Mouse (Mus musculus) forebrain, postnatal 0 days (tissue): ENCODE measurements around the gene Fermt2. TPM values are rescaled to one million over a fixed set of nuclear protein-coding genes. Genes with fewer than 3 reads are reported as not detected.
"Not testable (repeated sequence)": the region's sequence is repeated elsewhere in the genome, so short reads cannot be mapped to it uniquely, and the experiment has no call there.

Source experiments
- ATAC-seq: fragments of 200-750 bp; cut with Nextera tagmentation; 2 replicates; pipeline ENCODE4 v1.8.0; 2017; ENCODE audit warnings: mild to moderate bottlenecking, moderate library complexity
- DNase-seq: peaks from one replicate; pipeline ENCODE4 v3.0.0-alpha.2; 2015
- H3K27ac ChIP-seq: fragments of 300-500 bp; sonication (generic); 2 replicates; pipeline ENCODE4 v1.5.1; 2014; ENCODE audit warnings: low read depth, mild to moderate bottlenecking, antibody characterized with exemption, low read length, moderate library complexity, mixed read lengths
- H3K27me3 ChIP-seq: fragments of 300-500 bp; sonication (generic); 2 replicates; pipeline ENCODE4 v1.6.1; 2014; ENCODE audit warnings: mild to moderate bottlenecking, low read length, mixed read lengths; ENCODE audit not compliant: insufficient read depth
- H3K36me3 ChIP-seq: fragments of 300-500 bp; sonication (generic); 2 replicates; pipeline ENCODE4 v1.6.1; 2014; ENCODE audit warnings: mild to moderate bottlenecking, moderate library complexity; ENCODE audit not compliant: insufficient read depth
- H3K4me1 ChIP-seq: fragments of 300-500 bp; sonication (generic); 2 replicates; pipeline ENCODE4 v1.6.1; 2014; ENCODE audit warnings: antibody characterized with exemption; ENCODE audit not compliant: insufficient read depth
- H3K4me2 ChIP-seq: fragments of 300-500 bp; sonication (generic); 2 replicates; pipeline ENCODE4 v1.6.1; 2014; ENCODE audit warnings: low read depth, mild to moderate bottlenecking, moderate library complexity
- H3K4me3 ChIP-seq: fragments of 300-500 bp; sonication (generic); 2 replicates; pipeline ENCODE4 v1.5.1; 2014; ENCODE audit warnings: low read depth, low read length, mixed read lengths
- H3K9ac ChIP-seq: fragments of 300-500 bp; sonication (generic); 2 replicates; pipeline ENCODE4 v1.6.1; 2014; ENCODE audit warnings: mild to moderate bottlenecking
- H3K9me3 ChIP-seq: fragments of 300-500 bp; sonication (generic); 2 replicates; pipeline ENCODE4 v1.6.1; 2016; ENCODE audit warnings: low read length
- CTCF ChIP-seq: sonication (generic); IDR thresholded peaks from 2 replicates; pipeline ENCODE4 v1.5.1; 2016; ENCODE audit warnings: antibody characterized with exemption, control low read depth, low read depth
- WGBS: fragments of 180-500 bp; shearing (Covaris S2); extraction: QIAGEN DNeasy Blood & Tissue Kit; methylation state at CpG from one replicate; pipeline ENCODE4 v1.1.7; 2014; 5-methylcytosine and 5-hydroxymethylcytosine counted together
- polyA plus RNA-seq: library from polyadenylated mRNA; unstranded; fragments of >200 nt; fragmentation: Nextera tagmentation; extraction: Ambion mirVana; gene quantifications from 2 replicates; pipeline ENCODE4 v1.2.1, GENCODE M21; 2015
- total RNA-seq: library from RNA; depleted of rRNA; stranded (reverse); fragments of >200 nt; gene quantifications from 2 replicates; pipeline ENCODE4 v1.2.3, GENCODE M21; 2014

Gene Fermt2
- total and polyA plus RNA-seq, 2 experiments from 2014 or later, result 29.5 to 61.5 TPM

DNA sequence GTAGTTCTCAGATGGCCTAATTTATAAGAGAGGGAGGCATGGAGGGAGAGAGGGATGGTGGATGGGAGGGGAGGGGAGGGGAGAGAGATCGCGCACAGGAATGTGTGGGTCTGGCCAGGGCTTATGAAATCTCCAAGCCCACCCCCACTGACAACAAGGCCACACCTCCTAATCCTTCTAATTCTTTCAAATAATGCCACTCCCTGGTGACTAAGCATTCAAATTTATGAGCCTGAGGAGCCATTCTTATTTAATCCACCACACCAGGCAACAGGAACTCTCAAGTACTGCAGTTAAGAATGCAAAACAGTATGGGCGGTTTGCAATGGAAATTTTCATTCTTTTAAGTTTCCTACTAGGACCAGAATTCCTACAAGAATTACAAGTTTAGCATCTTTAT, 32.8 kb downstream of the Fermt2 start:
- Histone ChIP-seq H3K4me3 (no peak overlapping the region), H3K36me3 (no peaks in the 10 kb centered on the region), H3K27ac (no peak overlapping the region), H3K4me1 (no peaks in the 10 kb centered on the region), H3K9me3 (no peaks in the 10 kb centered on the region), H3K27me3 (no peaks in the 10 kb centered on the region), H3K4me2 (no peak overlapping the region), H3K9ac (no peak overlapping the region)
- TF ChIP-seq CTCF, result no peak
- ATAC-seq (no peak), DNase-seq (no peak)
- WGBS, result 85% methylated on average over 3 of the region's 3 CpGs

DNA sequence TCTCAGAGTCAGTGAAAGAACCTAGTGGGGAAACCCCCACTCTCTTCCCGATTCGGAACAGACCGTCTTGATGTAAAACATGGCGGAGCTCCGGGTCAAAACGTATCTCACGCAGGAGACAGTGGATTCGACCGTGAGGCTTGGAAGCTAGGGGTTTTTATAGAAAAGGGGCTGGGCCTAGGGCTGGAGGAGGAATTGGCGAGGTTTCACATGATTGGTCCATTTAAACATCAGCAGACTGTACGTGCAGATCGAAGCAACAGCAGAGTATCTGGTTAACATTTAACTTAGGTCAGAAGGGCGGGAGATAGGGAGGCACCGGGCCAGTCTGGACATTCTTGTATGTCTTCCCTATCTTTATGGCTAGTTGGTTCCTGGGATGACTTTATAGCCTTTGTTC, 34.1 kb downstream of the Fermt2 start:
- H3K36me3 ChIP-seq, H3K4me2 ChIP-seq, H3K4me1 ChIP-seq, H3K9ac ChIP-seq, ATAC-seq, H3K4me3 ChIP-seq, H3K27me3 ChIP-seq, H3K9me3 ChIP-seq, H3K27ac ChIP-seq, DNase-seq: not testable (repeated sequence)
- WGBS, result 97% methylated on average over 14 of the region's 14 CpGs

DNA sequence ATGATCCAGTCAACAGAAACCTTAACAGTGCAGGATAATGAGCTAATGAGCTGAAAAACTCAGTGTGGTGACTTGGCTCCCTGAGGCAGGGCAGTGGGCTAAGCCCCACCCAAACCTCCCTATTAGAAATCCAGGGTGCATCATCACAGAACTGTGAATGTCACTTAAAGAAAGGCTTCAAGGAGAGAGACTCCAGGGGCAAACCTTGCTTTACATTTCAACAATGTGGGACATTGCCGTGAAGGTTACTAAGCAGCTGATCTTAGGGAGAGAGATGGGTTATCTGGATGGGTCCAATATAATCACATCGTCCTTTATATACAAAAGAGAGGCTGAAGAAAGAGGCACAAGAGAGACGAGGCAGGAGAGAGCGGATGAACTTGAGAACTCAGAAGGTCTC, 36.0 kb downstream of the Fermt2 start:
- no peak overlapping the region for H3K27ac ChIP-seq
- 90% methylated on average over 4 of the region's 4 CpGs for WGBS
- no peaks in the 10 kb centered on the region for H3K36me3 ChIP-seq
- no peak for ATAC-seq
- no peak overlapping the region for H3K9ac ChIP-seq
- TF ChIP-seq CTCF, result no peak
- no peak overlapping the region for H3K4me2 ChIP-seq
- H3K27me3 ChIP-seq, result no peaks in the 10 kb centered on the region
- H3K9me3 ChIP-seq, result no peaks in the 10 kb centered on the region
- H3K4me1 ChIP-seq, result no peaks in the 10 kb centered on the region
- DNase-seq, result no peak
- H3K4me3 ChIP-seq, result no peak overlapping the region

DNA sequence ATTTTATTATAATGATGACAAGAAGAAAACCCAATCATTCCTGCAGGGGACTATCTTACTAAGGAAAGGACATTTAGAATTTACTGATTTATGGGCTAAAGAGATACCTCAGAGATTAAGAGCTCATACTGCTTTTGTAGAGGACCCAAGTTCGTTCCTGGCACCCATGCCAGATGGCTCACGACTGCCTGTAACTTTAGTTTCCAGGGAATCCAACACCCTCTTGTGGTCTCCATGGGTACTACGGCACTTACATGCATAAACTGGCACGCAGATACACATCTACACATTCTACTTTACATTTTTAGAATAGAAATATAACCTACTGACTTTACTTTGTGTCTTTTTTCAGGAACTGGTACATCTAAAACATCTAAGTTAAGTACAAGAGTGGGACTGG, 37.2 kb downstream of the Fermt2 start:
- ATAC-seq, result no peak
- H3K9ac ChIP-seq, result no peak overlapping the region
- H3K27ac ChIP-seq, result no peak overlapping the region
- no peaks in the 10 kb centered on the region for H3K36me3 ChIP-seq
- peak; percentile 22; the same call in 1 of the 2 replicates for TF ChIP-seq CTCF
- no peaks in the 10 kb centered on the region for H3K9me3 ChIP-seq
- no peaks in the 10 kb centered on the region for H3K27me3 ChIP-seq
- no peak overlapping the region for H3K4me3 ChIP-seq
- H3K4me1 ChIP-seq, result no peaks in the 10 kb centered on the region
- no peak overlapping the region for H3K4me2 ChIP-seq
- WGBS, result 98% methylated on average over 4 of the region's 4 CpGs
- DNase-seq, result no peak

DNA sequence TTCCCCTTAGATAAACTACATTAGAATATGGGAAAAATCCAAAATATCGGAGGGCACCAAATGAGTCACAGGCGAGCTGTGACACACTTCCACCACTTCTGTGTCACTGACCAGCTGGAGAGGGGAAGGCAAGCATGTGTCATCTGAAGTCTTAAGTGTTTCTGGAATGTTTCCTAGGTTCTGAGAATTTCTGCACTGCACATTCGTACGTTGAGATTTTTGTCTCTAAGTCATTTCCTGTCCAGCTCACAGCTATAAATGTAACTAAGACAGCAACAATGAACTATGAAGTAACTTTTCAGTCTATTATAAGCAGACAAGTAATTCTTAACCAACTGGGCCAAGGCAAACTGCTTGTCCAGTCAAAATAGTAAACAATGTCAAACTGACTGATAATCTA, 37.9 kb downstream of the Fermt2 start:
- H3K36me3 ChIP-seq, result no peaks in the 10 kb centered on the region
- no peak overlapping the region for H3K4me2 ChIP-seq
- no peak for DNase-seq
- no peaks in the 10 kb centered on the region for H3K9me3 ChIP-seq
- WGBS, result 85% methylated on average over 4 of the region's 4 CpGs
- H3K27ac ChIP-seq, result no peak overlapping the region
- no peak for TF ChIP-seq CTCF
- no peak; the same call in 1 of the 2 replicates for ATAC-seq
- no peaks in the 10 kb centered on the region for H3K27me3 ChIP-seq
- no peak overlapping the region for H3K4me3 ChIP-seq
- H3K9ac ChIP-seq, result no peak overlapping the region
- no peaks in the 10 kb centered on the region for H3K4me1 ChIP-seq

DNA sequence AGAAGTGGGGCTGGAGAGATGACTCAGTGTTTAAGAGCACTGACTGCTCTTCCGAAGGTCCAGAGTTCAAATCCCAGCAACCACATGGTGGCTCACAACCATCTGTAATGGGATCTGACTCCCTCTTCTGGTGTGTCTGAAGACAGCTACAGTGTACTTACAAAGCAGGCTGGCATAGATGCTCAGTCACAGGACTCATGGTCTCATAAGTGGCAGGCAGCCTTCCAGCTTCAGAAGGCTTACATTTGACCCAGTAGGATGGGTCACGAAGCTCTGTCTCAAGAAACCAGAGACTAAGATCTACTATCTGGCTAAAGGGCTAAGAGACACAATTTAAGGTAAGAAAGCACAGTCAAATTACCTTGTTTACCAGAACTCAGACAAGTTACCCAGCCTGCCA, 42.7 kb downstream of the Fermt2 start:
- not testable (repeated sequence) for ATAC-seq, H3K9me3 ChIP-seq, H3K4me1 ChIP-seq, DNase-seq, H3K36me3 ChIP-seq, H3K4me3 ChIP-seq, H3K27ac ChIP-seq, H3K9ac ChIP-seq, H3K27me3 ChIP-seq, H3K4me2 ChIP-seq
- WGBS, result 98% methylated on average over 2 of the region's 2 CpGs

DNA sequence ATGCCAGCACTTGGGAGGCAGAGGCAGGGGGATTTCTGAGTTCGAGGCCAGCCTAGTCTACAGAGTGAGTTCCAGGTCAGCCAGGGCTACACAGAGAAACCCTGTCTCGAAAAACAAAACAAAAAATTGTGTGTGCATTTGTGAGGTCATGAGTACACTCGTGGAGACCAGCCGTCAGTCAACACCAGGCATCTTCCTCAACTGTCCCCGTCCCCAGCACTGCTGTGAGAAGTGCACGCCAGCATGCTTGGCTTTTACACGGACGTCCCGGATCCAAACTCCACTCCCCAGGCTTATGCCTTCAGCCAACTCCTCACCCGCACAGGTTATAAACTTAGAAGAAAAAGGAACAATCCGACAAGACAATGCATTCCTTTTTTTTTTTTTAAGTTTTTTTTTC, 46.6 kb downstream of the Fermt2 start:
- not testable (repeated sequence) for H3K4me1 ChIP-seq, H3K4me3 ChIP-seq, H3K27ac ChIP-seq, H3K9ac ChIP-seq, H3K36me3 ChIP-seq, DNase-seq, ATAC-seq, H3K27me3 ChIP-seq, H3K9me3 ChIP-seq, H3K4me2 ChIP-seq
- WGBS, result 97% methylated on average over 11 of the region's 11 CpGs
